Comparison of ENCODE assay signal across 21 mouse cellular contexts in genomic region chr1:87765741-87766140, GRCm38 (mm10). TPM values are rescaled to one million over a fixed set of nuclear protein-coding genes. Genes with fewer than 3 reads are reported as not detected.
DNase-seq lines count a peak whose midpoint lies in the region; ATAC-seq lines count a peak whose summit lies in the region.
"Had no signal": no experiment of that assay in that cellular context is flagged by ENCODE, and none has a peak within 500 bp of the region (broad histone marks: within the 10 kb centered on the region; RNA-seq: fewer than 3 reads in every experiment).

No protein-coding gene starts in this region.

- H3K4me1 ChIP-seq in kidney, embryonic 14.5 days (ENCODE audit: control insufficient read depth, insufficient read depth, low read length) = no peaks in the 10 kb centered on the region
- H3K4me1 ChIP-seq: embryonic facial prominence, embryonic 10.5 days; embryonic facial prominence, embryonic 12.5 days; forebrain, embryonic 13.5 days; forebrain, embryonic 15.5 days had no signal

- intact Hi-C loops in heart, postnatal 36 days (cut with DNase I) = no loop called here

- peak; percentile 55 for ATAC-seq in common myeloid progenitor, adult 5-6 weeks (replicated peaks; ENCODE audit: low read depth, poor library complexity, severe bottlenecking)
- peak; percentile 33 to 59; a peak in 2 of 4 replicates for ATAC-seq in hematopoietic stem cell, adult 5-6 weeks (replicated peaks in 1 of 2; ENCODE audit: insufficient read depth in 1 of 2, low FRiP score in 2 of 2, low TSS enrichment in 1 of 2, low read depth in 1 of 2, poor library complexity in 2 of 2, severe bottlenecking in 2 of 2)
- ATAC-seq in megakaryocyte progenitor cell, adult 5-6 weeks (replicated peaks; ENCODE audit: poor library complexity) = peak; percentile 5; the same call in 1 of the 2 replicates
- ATAC-seq in kidney, embryonic 14.5 days (ENCODE audit: low FRiP score, low TSS enrichment) = no peak
- ATAC-seq: forebrain, embryonic 13.5 days; forebrain, embryonic 15.5 days; forebrain, postnatal 0 days had no signal

- peaks cover 90% of the 10 kb centered on the region for H3K36me3 ChIP-seq in kidney, embryonic 14.5 days (ENCODE audit: control insufficient read depth, insufficient read depth, low read length)

- no peaks in the 10 kb centered on the region for H3K9me3 ChIP-seq in kidney, embryonic 14.5 days (ENCODE audit: control insufficient read depth, low read length)
- H3K9me3 ChIP-seq: embryonic facial prominence, embryonic 10.5 days; embryonic facial prominence, embryonic 12.5 days; forebrain, embryonic 13.5 days; forebrain, embryonic 15.5 days; G1E had no signal

- no peak overlapping the region for H3K9ac ChIP-seq in kidney, embryonic 14.5 days (ENCODE audit: low read depth, low read length)
- H3K9ac ChIP-seq: embryonic facial prominence, embryonic 12.5 days; forebrain, embryonic 13.5 days; forebrain, embryonic 15.5 days; forebrain, postnatal 0 days had no signal

- no peak overlapping the region for H3K4me3 ChIP-seq in kidney, embryonic 14.5 days (ENCODE audit: low read length)
- H3K4me3 ChIP-seq: embryonic facial prominence, embryonic 10.5 days; embryonic facial prominence, embryonic 12.5 days; forebrain, embryonic 13.5 days; forebrain, embryonic 15.5 days had no signal

- no peaks in the 10 kb centered on the region for H3K27me3 ChIP-seq in kidney, embryonic 14.5 days (ENCODE audit: control insufficient read depth, insufficient read depth, low read length)
- H3K27me3 ChIP-seq: CH12.LX; embryonic facial prominence, embryonic 12.5 days; forebrain, embryonic 13.5 days; forebrain, embryonic 15.5 days; Patski had no signal

- H3K27ac ChIP-seq in kidney, embryonic 14.5 days (ENCODE audit: low read depth, low read length) = no peak overlapping the region
- H3K27ac ChIP-seq: embryonic facial prominence, embryonic 10.5 days; embryonic facial prominence, embryonic 12.5 days; forebrain, embryonic 13.5 days; forebrain, embryonic 15.5 days had no signal

- DNase-seq in heart, adult 11 months = peak; percentile 43
- DNase-seq in heart, postnatal 36 days = no peak
- no peak for DNase-seq in lung, adult 18-20 months
- DNase-seq in layer of hippocampus, postnatal 14 days (ENCODE audit: low spot score in 2 of 2) = no peak
- DNase-seq: cerebellum, adult 11 months; cerebellum, adult 8-10 months; cerebellum, adult 9-11 months; cerebellum, postnatal 14 days; cerebellum, postnatal 36 days; forebrain, postnatal 0 days had no signal

- H3K4me2 ChIP-seq in kidney, embryonic 14.5 days (replicated peaks; ENCODE audit: low read depth, low read length) = no peak overlapping the region
- H3K4me2 ChIP-seq: embryonic facial prominence, embryonic 12.5 days; forebrain, embryonic 13.5 days; forebrain, embryonic 15.5 days had no signal

- WGBS in kidney, embryonic 14.5 days = 90% methylated on average over 2 of the region's 2 CpGs

RNA-seq across cellular contexts. Expression of gene Atg16l1, which starts 10.1 kb away (rescaled TPM):
- total RNA-seq in heart, postnatal 36 days (2021) = 10 to 100 TPM; 27.4 to 29.7 TPM
- total RNA-seq in common myeloid progenitor, adult 5-6 weeks (2017) = 60.4 and 61.7 TPM in 2 replicates
- 62.1 and 74.7 TPM in 2 replicates for total RNA-seq in hematopoietic stem cell, adult 5-6 weeks (2017)
- total RNA-seq in megakaryocyte progenitor cell, adult 5-6 weeks (2015) = 21.4 and 24.8 TPM in 2 replicates
- 30.2 and 40.9 TPM in 2 replicates for total RNA-seq in megakaryocyte progenitor cell, adult 5-6 weeks (2017)
- total RNA-seq in layer of hippocampus, postnatal 14 days (2021) = 10 to 100 TPM; 53.9 to 61.1 TPM
- polyA plus RNA-seq in kidney, embryonic 14.5 days (2014; fragmentation: Nextera tagmentation; extraction: Ambion mirVana) = 23.7 and 33.1 TPM in 2 replicates

RNA-seq across cellular contexts. Expression of gene Sag, which starts 37.7 kb away (rescaled TPM):
- total RNA-seq in heart, postnatal 36 days (2021) = under 1 TPM; 0.19 to 0.44 TPM
- total RNA-seq in common myeloid progenitor, adult 5-6 weeks (2017) = 0.59 and 0.78 TPM in 2 replicates
- 0.69 and 0.88 TPM in 2 replicates for total RNA-seq in hematopoietic stem cell, adult 5-6 weeks (2017)
- 0.46 and 0.62 TPM in 2 replicates for total RNA-seq in megakaryocyte progenitor cell, adult 5-6 weeks (2015)
- total RNA-seq in megakaryocyte progenitor cell, adult 5-6 weeks (2017) = 0.14 and 0.25 TPM in 2 replicates
- 1 to 10 TPM; 1.9 to 2.6 TPM for total RNA-seq in layer of hippocampus, postnatal 14 days (2021)
- polyA plus RNA-seq in kidney, embryonic 14.5 days (2014; fragmentation: Nextera tagmentation; extraction: Ambion mirVana) = 2.6 and 3.7 TPM in 2 replicates
- polyA plus RNA-seq: G1E had no signal
